Mouse (Mus musculus): Measurements from ENCODE around the gene Pde1a. TPM values are rescaled to one million over a fixed set of nuclear protein-coding genes. Genes with fewer than 3 reads are reported as not detected.

Gene Pde1a
- total RNA-seq, 1 experiment, result 0.31 TPM

GRCm38 (mm10) chr2:79797444-79797843 is 331.8 kb downstream of the Pde1a start:
- Histone ChIP-seq H3K9me3 (ENCODE audit: control insufficient read depth, insufficient read depth, low read depth, low read length) (no peaks in the 10 kb centered on the region), H3K36me3 (ENCODE audit: control insufficient read depth, insufficient read depth, low read length, poor library complexity, severe bottlenecking) (no peaks in the 10 kb centered on the region), H3K4me1 (ENCODE audit: control insufficient read depth in 2 of 2, insufficient read depth in 2 of 2, low read length in 2 of 2, poor library complexity in 1 of 2) (no peaks in the 10 kb centered on the region), H3K27ac (ENCODE audit: insufficient read depth, low read depth, low read length, poor library complexity, severe bottlenecking) (no peak overlapping the region), H3K9ac (ENCODE audit: insufficient read depth, low read depth, low read length, poor library complexity, severe bottlenecking) (no peak overlapping the region), H3K4me3 (ENCODE audit: insufficient read depth in 1 of 2, low read depth in 1 of 2, low read length in 2 of 2, poor library complexity in 1 of 2, severe bottlenecking in 1 of 2) (no peak overlapping the region)
- TF ChIP-seq HCFC1 (IDR thresholded peaks at IDR 0.05; ENCODE audit: borderline replicate concordance, insufficient read depth, low read length) (no peak), CHD2 (IDR thresholded peaks at IDR 0.05; ENCODE audit: low read depth, low read length) (no peak)
- no peak for DNase-seq (ENCODE audit: low read depth, low spot score)
- in situ Hi-C loops (cut with MboI; ENCODE audit: low sequenced_read_pairs in 2 of 2, unreplicated experiment in 2 of 2), result no loop called here

DNA sequence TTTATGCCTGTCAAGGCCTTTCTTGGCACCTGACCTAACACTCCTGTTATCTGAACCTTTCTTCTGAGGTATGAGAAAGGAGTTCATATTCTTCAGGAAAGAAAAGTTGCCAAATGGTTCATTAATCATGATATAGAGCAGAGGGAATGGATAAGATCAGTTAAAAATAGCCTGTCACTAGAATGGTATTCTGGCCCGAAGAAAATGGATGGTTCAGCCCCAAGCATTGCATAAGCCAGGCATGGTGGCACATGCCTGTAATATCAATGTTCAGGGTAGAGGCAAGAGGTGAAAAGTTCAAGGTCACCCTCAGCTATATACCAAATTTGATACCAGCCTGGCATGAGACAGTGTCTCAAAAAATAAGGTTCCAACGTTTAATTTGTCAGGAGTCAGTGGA is 336.1 kb downstream of the Pde1a start:
- no peak for DNase-seq (ENCODE audit: low read depth, low spot score)
- no peaks in the 10 kb centered on the region for H3K4me1 ChIP-seq (ENCODE audit: control insufficient read depth in 2 of 2, insufficient read depth in 2 of 2, low read length in 2 of 2, poor library complexity in 1 of 2)
- in situ Hi-C loops (cut with MboI; ENCODE audit: low sequenced_read_pairs in 2 of 2, unreplicated experiment in 2 of 2), result no loop called here
- no peak for TF ChIP-seq CHD2 (IDR thresholded peaks at IDR 0.05; ENCODE audit: low read depth, low read length)
- TF ChIP-seq ZC3H11A (IDR thresholded peaks at IDR 0.05; ENCODE audit: borderline replicate concordance, low read depth, low read length), result no peak
- no peak for TF ChIP-seq HCFC1 (IDR thresholded peaks at IDR 0.05; ENCODE audit: borderline replicate concordance, insufficient read depth, low read length)
- TF ChIP-seq MAFK (IDR thresholded peaks at IDR 0.05; ENCODE audit: insufficient read depth, low read depth, low read length), result no peak
- no peak for TF ChIP-seq ZNF384 (IDR thresholded peaks at IDR 0.05; ENCODE audit: low read depth, low read length)
- no peak overlapping the region for H3K9ac ChIP-seq (ENCODE audit: insufficient read depth, low read depth, low read length, poor library complexity, severe bottlenecking)
- H3K9me3 ChIP-seq (ENCODE audit: control insufficient read depth, insufficient read depth, low read depth, low read length), result no peaks in the 10 kb centered on the region
- no peaks in the 10 kb centered on the region for H3K36me3 ChIP-seq (ENCODE audit: control insufficient read depth, insufficient read depth, low read length, poor library complexity, severe bottlenecking)
- H3K27ac ChIP-seq (ENCODE audit: insufficient read depth, low read depth, low read length, poor library complexity, severe bottlenecking), result no peak overlapping the region
- H3K4me3 ChIP-seq (ENCODE audit: insufficient read depth in 1 of 2, low read depth in 1 of 2, low read length in 2 of 2, poor library complexity in 1 of 2, severe bottlenecking in 1 of 2), result no peak overlapping the region

- TF ChIP-seq ZNF384 (IDR thresholded peaks at IDR 0.05; ENCODE audit: low read depth, low read length), result no peak
- TF ChIP-seq MAFK (IDR thresholded peaks at IDR 0.05; ENCODE audit: insufficient read depth, low read depth, low read length), result no peak
- TF ChIP-seq HCFC1 (IDR thresholded peaks at IDR 0.05; ENCODE audit: borderline replicate concordance, insufficient read depth, low read length), result no peak
- no peak for TF ChIP-seq CHD2 (IDR thresholded peaks at IDR 0.05; ENCODE audit: low read depth, low read length)
- TF ChIP-seq ZC3H11A (IDR thresholded peaks at IDR 0.05; ENCODE audit: borderline replicate concordance, low read depth, low read length), result no peak
- no peaks in the 10 kb centered on the region for H3K36me3 ChIP-seq (ENCODE audit: control insufficient read depth, insufficient read depth, low read length, poor library complexity, severe bottlenecking)
- H3K27ac ChIP-seq (ENCODE audit: insufficient read depth, low read depth, low read length, poor library complexity, severe bottlenecking), result no peak overlapping the region
- H3K9me3 ChIP-seq (ENCODE audit: control insufficient read depth, insufficient read depth, low read depth, low read length), result no peaks in the 10 kb centered on the region
- no peak overlapping the region for H3K4me3 ChIP-seq (ENCODE audit: insufficient read depth in 1 of 2, low read depth in 1 of 2, low read length in 2 of 2, poor library complexity in 1 of 2, severe bottlenecking in 1 of 2)
- DNase-seq (ENCODE audit: low read depth, low spot score), result no peak
- in situ Hi-C loops (cut with MboI; ENCODE audit: low sequenced_read_pairs in 2 of 2, unreplicated experiment in 2 of 2), result no loop called here
- no peaks in the 10 kb centered on the region for H3K4me1 ChIP-seq (ENCODE audit: control insufficient read depth in 2 of 2, insufficient read depth in 2 of 2, low read length in 2 of 2, poor library complexity in 1 of 2)
- no peak overlapping the region for H3K9ac ChIP-seq (ENCODE audit: insufficient read depth, low read depth, low read length, poor library complexity, severe bottlenecking)
These were observed 342.8 kb downstream of the Pde1a start for GRCm38 (mm10) chr2:79786467-79786866.

DNA sequence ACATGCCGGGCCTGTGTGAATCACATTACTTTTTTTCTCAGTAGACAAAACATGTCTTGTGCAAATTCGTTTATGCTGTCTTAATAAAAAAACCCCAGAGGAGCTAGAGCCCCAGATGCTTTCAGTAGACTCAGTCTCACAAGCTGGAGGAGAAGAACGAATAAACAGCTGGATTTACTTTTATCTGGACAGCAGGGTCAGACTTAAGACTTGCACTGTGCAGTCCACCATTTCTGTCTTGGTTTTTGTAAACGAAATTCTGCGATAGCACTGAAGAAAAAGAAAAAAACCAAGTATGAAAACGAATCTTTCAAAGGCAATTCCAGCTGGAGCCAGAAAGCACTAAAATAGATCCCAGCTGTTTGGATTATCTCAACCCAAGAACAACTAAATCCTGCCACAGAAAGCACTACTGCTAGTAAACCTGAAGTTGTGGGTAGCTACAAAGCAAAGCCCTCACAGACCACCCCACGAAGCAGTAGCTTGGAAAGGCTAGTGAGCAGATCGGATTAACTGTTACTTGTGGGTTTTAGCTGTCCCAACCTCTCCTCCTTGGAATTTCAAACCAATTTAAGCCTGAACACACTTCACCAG is 343.6 kb downstream of the Pde1a start:
- Histone ChIP-seq H3K27ac (ENCODE audit: insufficient read depth, low read depth, low read length, poor library complexity, severe bottlenecking) (no peak overlapping the region), H3K36me3 (ENCODE audit: control insufficient read depth, insufficient read depth, low read length, poor library complexity, severe bottlenecking) (no peaks in the 10 kb centered on the region), H3K4me3 (ENCODE audit: insufficient read depth in 1 of 2, low read depth in 1 of 2, low read length in 2 of 2, poor library complexity in 1 of 2, severe bottlenecking in 1 of 2) (no peak overlapping the region), H3K9ac (ENCODE audit: insufficient read depth, low read depth, low read length, poor library complexity, severe bottlenecking) (no peak overlapping the region), H3K9me3 (ENCODE audit: control insufficient read depth, insufficient read depth, low read depth, low read length) (no peaks in the 10 kb centered on the region), H3K4me1 (ENCODE audit: control insufficient read depth in 2 of 2, insufficient read depth in 2 of 2, low read length in 2 of 2, poor library complexity in 1 of 2) (no peaks in the 10 kb centered on the region)
- no peak for TF ChIP-seq MAFK (IDR thresholded peaks at IDR 0.05; ENCODE audit: insufficient read depth, low read depth, low read length)
- no peak for TF ChIP-seq HCFC1 (IDR thresholded peaks at IDR 0.05; ENCODE audit: borderline replicate concordance, insufficient read depth, low read length)
- no peak for TF ChIP-seq ZNF384 (IDR thresholded peaks at IDR 0.05; ENCODE audit: low read depth, low read length)
- no peak for TF ChIP-seq CHD2 (IDR thresholded peaks at IDR 0.05; ENCODE audit: low read depth, low read length)
- no peak for TF ChIP-seq ZC3H11A (IDR thresholded peaks at IDR 0.05; ENCODE audit: borderline replicate concordance, low read depth, low read length)
- in situ Hi-C loops (cut with MboI; ENCODE audit: low sequenced_read_pairs in 2 of 2, unreplicated experiment in 2 of 2), result no loop called here
- no peak for DNase-seq (ENCODE audit: low read depth, low spot score)

Other genes with a start within 250 kb of the Pde1a start
- gene Prdx6b, start 163.0 kb upstream of the Pde1a start, total RNA-seq (2012; rRNA removed), result not detected in 2 replicates
- 78.3 and 78.4 TPM in 2 replicates for gene Dnajc10, start 186.0 kb upstream of the Pde1a start, total RNA-seq (2012; rRNA removed)

Measured in ES-E14 (cell line).